Mouse (Mus musculus) heart, embryonic 13.5 days (tissue): Measurements from ENCODE around the gene Kazald1. TPM values are rescaled to one million over a fixed set of nuclear protein-coding genes. Genes with fewer than 3 reads are reported as not detected.

Source experiments
- ATAC-seq: fragments of 200-750 bp; cut with Nextera tagmentation; 2 replicates; pipeline ENCODE4 v1.8.0; 2017; ENCODE audit warnings: moderate TSS enrichment; ENCODE audit not compliant: insufficient number of reproducible peaks, low FRiP score, low TSS enrichment; ENCODE audit errors: extremely low read depth
- H3K27ac ChIP-seq: fragments of 300-500 bp; sonication (generic); replicated peaks from 2 replicates; pipeline ENCODE4 v1.5.1; 2015; ENCODE audit warnings: moderate library complexity, mild to moderate bottlenecking, inconsistent platforms
- H3K27me3 ChIP-seq: fragments of 300-500 bp; sonication (generic); replicated peaks from 2 replicates; pipeline ENCODE4 v1.6.1; 2015; ENCODE audit warnings: mild to moderate bottlenecking, inconsistent platforms
- H3K36me3 ChIP-seq: fragments of 300-500 bp; sonication (generic); 2 replicates; pipeline ENCODE4 v1.6.1; 2015; ENCODE audit warnings: mild to moderate bottlenecking, inconsistent platforms
- H3K4me1 ChIP-seq: fragments of 300-500 bp; sonication (generic); 2 replicates; pipeline ENCODE4 v1.6.1; 2015; ENCODE audit warnings: inconsistent platforms
- H3K4me2 ChIP-seq: fragments of 300-500 bp; sonication (generic); 2 replicates; pipeline ENCODE4 v1.6.1; 2015; ENCODE audit warnings: inconsistent platforms, mild to moderate bottlenecking, moderate library complexity
- H3K4me3 ChIP-seq: fragments of 300-500 bp; sonication (generic); 2 replicates; pipeline ENCODE4 v1.5.1; 2015; ENCODE audit warnings: moderate library complexity, mild to moderate bottlenecking, inconsistent platforms
- H3K9ac ChIP-seq: fragments of 300-500 bp; sonication (generic); 2 replicates; pipeline ENCODE4 v1.6.1; 2015; ENCODE audit warnings: inconsistent platforms, mild to moderate bottlenecking, moderate library complexity
- H3K9me3 ChIP-seq: fragments of 300-500 bp; sonication (generic); 2 replicates; pipeline ENCODE4 v1.6.1; 2016; ENCODE audit warnings: inconsistent platforms
- WGBS: fragments of 180-500 bp; shearing (Covaris S2); methylation state at CpG from one replicate; pipeline ENCODE4 v1.1.7; 2015; ENCODE audit warnings: mixed read lengths; 5-methylcytosine and 5-hydroxymethylcytosine counted together
- polyA plus RNA-seq: library from polyadenylated mRNA; unstranded; fragments of >200 nt; fragmentation: Nextera tagmentation; extraction: Ambion mirVana; gene quantifications from 2 replicates; pipeline ENCODE4 v1.2.1, GENCODE M21; 2015

The Kazald1 gene
- polyA plus RNA-seq: 5.8 and 6.5 TPM in 2 replicates

DNA sequence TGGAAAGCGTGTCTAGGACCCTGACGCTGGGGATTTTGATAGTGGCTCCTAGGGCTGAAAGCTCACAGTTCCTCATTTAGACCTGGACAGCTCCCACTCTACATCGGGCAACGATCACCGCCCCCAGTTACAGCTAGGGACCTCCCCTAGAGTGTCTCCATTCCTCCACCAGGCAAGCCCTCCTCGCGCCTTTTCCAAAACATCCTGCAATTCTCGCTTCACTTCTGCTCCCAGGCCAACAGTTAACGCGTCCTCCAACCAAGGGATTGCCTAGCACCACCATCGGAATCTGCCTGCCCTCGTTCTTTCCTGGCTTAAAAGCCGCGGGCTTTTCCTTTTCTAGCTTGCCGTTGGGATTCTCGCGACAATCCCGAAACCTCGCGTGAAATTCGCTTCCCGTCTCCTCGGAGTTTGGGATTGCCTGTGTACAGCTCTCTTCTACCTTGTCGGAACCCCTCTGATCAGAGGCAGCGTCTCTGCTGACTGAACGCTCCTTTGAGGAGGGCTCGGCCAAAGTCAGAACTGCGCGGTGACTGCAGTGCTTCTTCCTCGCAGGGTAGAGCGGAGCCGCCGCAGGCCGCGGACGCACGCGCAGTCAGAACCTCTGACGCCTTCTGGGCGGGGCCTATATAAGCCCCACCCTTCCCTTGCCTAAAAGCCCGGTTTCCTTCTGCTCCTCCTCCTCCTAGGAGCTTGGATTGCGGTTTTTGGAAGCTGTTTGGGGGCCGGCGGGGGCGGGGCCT lies at the start of gene Kazald1:
Gene Kazald1 (plus strand): TSS at position 662 of the 743 bp plus-strand sequence.
- Histone ChIP-seq H3K27me3 (peaks cover 64% of the 10 kb centered on the region), H3K36me3 (no peaks in the 10 kb centered on the region), H3K9me3 (no peaks in the 10 kb centered on the region), H3K4me1 (peaks cover 51% of the 10 kb centered on the region), H3K4me2 (peak within 1 kb of the TSS; percentile 97), H3K4me3 (peak within 1 kb of the TSS; percentile 70), H3K27ac (peak within 1 kb of the TSS; percentile 95), H3K9ac (peak within 1 kb of the TSS; percentile 92)
- WGBS: under 1% methylated on average over 45 of the region's 45 CpGs
- ATAC-seq: peak; percentile 86

- no peak overlapping the region for H3K4me3 ChIP-seq
- 90% methylated on average over 37 of the region's 37 CpGs for WGBS
- no peak overlapping the region for H3K9ac ChIP-seq
- no peaks in the 10 kb centered on the region for H3K9me3 ChIP-seq
- no peak overlapping the region for H3K27ac ChIP-seq
- peaks cover 76% of the 10 kb centered on the region for H3K36me3 ChIP-seq
- H3K4me2 ChIP-seq: no peak overlapping the region
- ATAC-seq: no peak
- H3K4me1 ChIP-seq: peaks cover 32% of the 10 kb centered on the region
- no peaks in the 10 kb centered on the region for H3K27me3 ChIP-seq
Measured at GRCm38 (mm10) chr19:45025937-45026568, 49.0 kb upstream of the Kazald1 start.

GRCm38 (mm10) chr19:45026958-45027670 lies 47.9 kb upstream of the Kazald1 start:
- no peak overlapping the region for H3K4me2 ChIP-seq
- H3K4me3 ChIP-seq: no peak overlapping the region
- peaks cover 66% of the 10 kb centered on the region for H3K36me3 ChIP-seq
- H3K27me3 ChIP-seq: no peaks in the 10 kb centered on the region
- H3K27ac ChIP-seq: no peak overlapping the region
- no peaks in the 10 kb centered on the region for H3K9me3 ChIP-seq
- no peak overlapping the region for H3K9ac ChIP-seq
- H3K4me1 ChIP-seq: peaks cover 31% of the 10 kb centered on the region
- no peak for ATAC-seq
- WGBS: 71% methylated on average over 6 of the region's 6 CpGs

GRCm38 (mm10) chr19:45027848-45028247 lies 47.2 kb upstream of the Kazald1 start:
- no peak overlapping the region for H3K9ac ChIP-seq
- H3K4me1 ChIP-seq: peaks cover 35% of the 10 kb centered on the region
- no peak for ATAC-seq
- peaks cover 59% of the 10 kb centered on the region for H3K36me3 ChIP-seq
- 87% methylated on average over 6 of the region's 6 CpGs for WGBS
- H3K27me3 ChIP-seq: no peaks in the 10 kb centered on the region
- H3K4me2 ChIP-seq: no peak overlapping the region
- no peak overlapping the region for H3K27ac ChIP-seq
- no peaks in the 10 kb centered on the region for H3K9me3 ChIP-seq
- no peak overlapping the region for H3K4me3 ChIP-seq

GRCm38 (mm10) chr19:45028746-45029145 lies 46.3 kb upstream of the Kazald1 start:
- 45% methylated on average over 19 of the region's 19 CpGs for WGBS
- H3K36me3 ChIP-seq: peaks cover 50% of the 10 kb centered on the region
- no peak for ATAC-seq
- H3K4me1 ChIP-seq: peaks cover 37% of the 10 kb centered on the region
- no peaks in the 10 kb centered on the region for H3K27me3 ChIP-seq
- 0 out of 2 replicates have a peak overlapping the region, but pooled peaks have one; percentile 28 for H3K9ac ChIP-seq
- H3K4me2 ChIP-seq: no peak overlapping the region
- no peak overlapping the region for H3K4me3 ChIP-seq
- no peaks in the 10 kb centered on the region for H3K9me3 ChIP-seq
- no peak overlapping the region for H3K27ac ChIP-seq

DNA sequence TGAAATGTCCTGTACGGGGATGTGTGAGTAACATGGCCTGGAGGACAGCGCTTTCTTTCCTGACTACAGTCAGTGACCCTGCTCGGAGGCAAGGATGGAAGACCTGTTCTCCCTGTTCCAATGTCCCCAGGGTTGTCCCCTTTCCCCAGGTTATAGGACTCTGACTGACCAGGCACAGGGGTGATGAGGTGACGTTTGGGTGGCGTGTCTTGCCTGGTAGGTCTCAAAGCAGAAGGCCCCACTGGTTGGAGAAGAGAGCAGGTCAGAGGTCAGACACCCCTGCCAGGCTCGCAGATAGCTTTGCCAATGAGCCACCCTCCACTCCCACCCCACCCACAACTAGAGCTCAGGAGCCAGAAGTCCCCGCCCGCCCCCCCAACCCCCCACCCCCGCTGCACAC lies 45.5 kb upstream of the Kazald1 start:
- no peak overlapping the region for H3K4me2 ChIP-seq
- H3K9ac ChIP-seq: no peak overlapping the region
- H3K4me3 ChIP-seq: no peak overlapping the region
- WGBS: 56% methylated on average over 8 of the region's 9 CpGs
- H3K36me3 ChIP-seq: peaks cover 43% of the 10 kb centered on the region
- peaks cover 37% of the 10 kb centered on the region for H3K4me1 ChIP-seq
- no peak for ATAC-seq
- no peaks in the 10 kb centered on the region for H3K27me3 ChIP-seq
- H3K27ac ChIP-seq: no peak overlapping the region
- no peaks in the 10 kb centered on the region for H3K9me3 ChIP-seq

DNA sequence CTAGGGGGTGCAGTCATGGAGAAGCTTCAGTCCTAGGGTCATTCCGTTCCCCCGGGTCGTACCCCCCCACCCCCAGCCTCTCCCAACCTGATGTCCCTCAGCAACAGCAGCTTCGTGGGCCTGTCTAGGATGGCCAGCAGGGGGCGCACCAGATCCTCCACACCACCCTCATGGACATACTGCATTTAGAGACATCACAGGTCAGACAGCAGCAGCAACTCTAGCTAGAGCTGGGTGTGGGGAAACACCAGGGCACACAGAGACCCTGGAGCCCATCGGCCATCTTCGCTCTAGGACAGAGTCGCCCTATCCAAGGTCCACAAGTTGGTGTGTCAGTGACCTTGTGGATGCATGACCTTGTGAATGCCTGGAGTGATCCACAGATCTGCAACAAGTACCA lies 44.9 kb upstream of the Kazald1 start:
- H3K4me3 ChIP-seq: no peak overlapping the region
- H3K9me3 ChIP-seq: no peaks in the 10 kb centered on the region
- no peaks in the 10 kb centered on the region for H3K27me3 ChIP-seq
- 27% methylated on average over 8 of the region's 8 CpGs for WGBS
- 0 out of 2 replicates have a peak overlapping the region, but pooled peaks have one; percentile 8 for H3K27ac ChIP-seq
- peak overlapping the region; percentile 68 for H3K9ac ChIP-seq
- ATAC-seq: no peak
- peak overlapping the region; percentile 66 for H3K4me2 ChIP-seq
- peaks cover 37% of the 10 kb centered on the region for H3K4me1 ChIP-seq
- H3K36me3 ChIP-seq: peaks cover 38% of the 10 kb centered on the region

DNA sequence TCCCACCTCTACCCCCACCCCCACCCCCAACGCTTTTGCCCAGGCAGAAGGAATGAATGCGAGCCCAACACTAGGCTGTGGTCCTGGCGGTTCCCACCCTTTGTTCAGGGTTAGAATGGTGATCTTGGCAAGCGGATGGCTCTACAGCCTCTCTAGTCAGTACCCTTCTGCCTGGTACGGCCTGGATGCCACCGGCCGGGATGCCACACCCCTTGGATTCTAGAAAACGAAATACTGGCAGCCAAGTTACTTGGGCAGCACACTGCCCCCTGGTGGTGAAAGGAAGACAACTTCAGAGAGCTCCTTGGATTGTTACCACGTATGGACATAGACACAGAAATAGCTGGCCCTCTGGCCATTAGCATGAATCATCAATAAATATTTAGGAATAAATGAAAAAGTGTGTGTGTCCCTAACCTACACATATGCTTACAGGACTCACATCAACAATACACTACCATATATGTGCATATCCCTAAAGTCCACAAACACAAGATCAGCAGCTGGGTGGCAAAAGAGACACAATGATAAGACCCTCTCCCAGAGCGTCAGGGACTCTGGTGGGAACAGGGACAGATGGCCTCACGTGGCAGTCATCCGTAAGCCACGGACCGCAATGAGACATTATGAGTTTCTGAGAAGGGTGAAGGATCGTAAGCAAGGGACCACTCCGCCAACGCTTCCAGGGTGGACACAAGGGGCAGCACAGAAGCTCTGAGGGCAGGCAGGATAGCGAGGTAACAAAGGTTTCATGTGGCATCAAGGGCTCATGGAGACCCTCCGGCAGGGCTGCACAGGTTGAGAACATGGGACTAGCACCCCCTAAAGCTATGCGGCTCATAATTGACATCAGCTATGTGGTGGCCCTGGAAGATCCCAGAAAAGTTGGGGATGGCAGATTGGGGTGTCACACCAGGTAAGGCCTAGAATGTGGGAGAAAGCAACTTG lies 44.0 kb upstream of the Kazald1 start:
- 36% methylated on average over 20 of the region's 20 CpGs for WGBS
- peaks cover 37% of the 10 kb centered on the region for H3K4me1 ChIP-seq
- ATAC-seq: no peak
- peak overlapping the region; percentile 30 for H3K4me3 ChIP-seq
- no peaks in the 10 kb centered on the region for H3K9me3 ChIP-seq
- H3K36me3 ChIP-seq: peaks cover 29% of the 10 kb centered on the region
- H3K27ac ChIP-seq: no peak overlapping the region
- peak overlapping the region; percentile 68 for H3K9ac ChIP-seq
- H3K4me2 ChIP-seq: peak overlapping the region; percentile 66
- peaks cover 9% of the 10 kb centered on the region for H3K27me3 ChIP-seq

GRCm38 (mm10) chr19:45031780-45032179 lies 43.3 kb upstream of the Kazald1 start:
- peaks cover 37% of the 10 kb centered on the region for H3K4me1 ChIP-seq
- peaks cover 16% of the 10 kb centered on the region for H3K27me3 ChIP-seq
- no peak overlapping the region for H3K27ac ChIP-seq
- no peak overlapping the region for H3K4me3 ChIP-seq
- WGBS: 24% methylated on average over 4 of the region's 4 CpGs
- H3K9me3 ChIP-seq: no peaks in the 10 kb centered on the region
- H3K4me2 ChIP-seq: no peak overlapping the region
- H3K36me3 ChIP-seq: peaks cover 21% of the 10 kb centered on the region
- ATAC-seq: no peak
- H3K9ac ChIP-seq: no peak overlapping the region; the same call in 1 of the 2 replicates

DNA sequence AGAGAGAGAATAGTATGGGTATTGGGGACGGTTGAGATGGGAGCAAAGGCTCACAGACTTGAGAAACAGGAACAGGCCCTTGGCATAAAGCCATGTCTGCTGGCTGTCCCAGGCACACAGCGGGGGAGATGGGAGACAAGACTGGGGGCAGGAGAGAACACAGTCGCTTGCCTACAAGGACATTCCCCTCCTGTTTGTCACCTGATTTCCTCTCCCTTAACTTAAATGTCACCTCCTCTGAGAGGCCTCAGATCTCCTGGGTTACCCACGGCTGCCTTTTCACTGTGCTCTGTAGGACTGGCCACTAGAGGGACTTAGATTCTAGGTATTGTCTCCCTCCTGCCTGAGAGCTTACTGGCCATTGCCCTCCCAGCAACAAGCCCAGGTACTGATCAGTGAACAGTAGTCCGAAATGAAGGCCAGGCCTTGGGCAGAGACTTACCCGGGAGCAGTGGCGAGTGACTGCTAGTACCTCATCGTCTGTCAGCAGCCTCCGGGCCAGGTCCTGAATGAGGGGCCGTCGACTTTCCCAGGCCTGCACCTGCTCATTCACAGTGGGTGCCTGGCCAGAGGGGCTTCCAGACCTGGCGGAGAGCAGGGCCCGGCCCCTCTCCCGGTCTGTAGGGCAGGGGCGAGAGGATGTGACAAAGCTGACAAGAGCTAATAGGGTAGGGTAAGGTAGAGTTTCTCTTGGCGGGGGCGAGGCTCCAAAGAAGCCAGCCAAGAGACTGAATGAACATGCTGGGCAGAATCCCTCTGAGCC lies 42.3 kb upstream of the Kazald1 start:
- H3K4me3 ChIP-seq: no peak overlapping the region
- peak overlapping the region; percentile 62 for H3K9ac ChIP-seq
- ATAC-seq: no peak
- H3K27me3 ChIP-seq: peaks cover 24% of the 10 kb centered on the region
- WGBS: 43% methylated on average over 17 of the region's 17 CpGs
- peaks cover 11% of the 10 kb centered on the region for H3K36me3 ChIP-seq
- peaks cover 34% of the 10 kb centered on the region for H3K4me1 ChIP-seq
- peak overlapping the region; percentile 48; the same call in 1 of the 2 replicates for H3K27ac ChIP-seq
- H3K4me2 ChIP-seq: 0 out of 2 replicates have a peak overlapping the region, but pooled peaks have one; percentile 2
- no peaks in the 10 kb centered on the region for H3K9me3 ChIP-seq
